Mouse (Mus musculus): ENCODE results near the gene Slc12a8. TPM values are rescaled to one million over a fixed set of nuclear protein-coding genes. Genes with fewer than 3 reads are reported as not detected.

The Slc12a8 gene
- polyA plus RNA-seq, 2 experiments from 2014 or later: 5.0 to 7.0 TPM

- ATAC-seq: no peak
Measured at GRCm38 (mm10) chr16:33704289-33704688, 187.2 kb downstream of the Slc12a8 start.

DNA sequence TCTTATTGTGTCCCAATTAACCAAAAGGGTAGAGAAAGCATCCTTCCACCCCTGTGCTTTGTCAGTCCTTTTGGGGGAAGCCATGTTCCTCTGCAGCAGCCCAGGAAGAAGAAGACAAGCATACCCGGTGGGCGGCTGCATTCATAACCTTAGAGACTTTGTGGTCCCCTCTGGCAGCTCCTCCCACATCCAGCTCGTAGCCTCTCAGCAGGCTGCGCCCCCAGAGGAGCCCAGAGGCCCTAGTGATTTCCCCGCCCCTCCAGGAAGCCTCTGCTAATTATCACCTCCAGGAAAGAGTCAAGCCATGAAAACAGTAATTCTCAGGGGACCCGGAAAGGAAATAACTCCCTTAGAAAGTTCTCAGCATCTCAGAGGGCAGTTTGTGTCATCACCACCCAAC lies 188.1 kb downstream of the Slc12a8 start:
- ATAC-seq: no peak

GRCm38 (mm10) chr16:33706111-33706890 lies 189.2 kb downstream of the Slc12a8 start:
- no peak for ATAC-seq

GRCm38 (mm10) chr16:33708031-33708430 lies 190.9 kb downstream of the Slc12a8 start:
- peak; percentile 96 for ATAC-seq

- ATAC-seq: peak; percentile 15
Measured at GRCm38 (mm10) chr16:33708585-33709397, 191.7 kb downstream of the Slc12a8 start.

Other genes starting within 250 kb of the Slc12a8 start
- 10 to 100 TPM; 44.3 to 57.6 TPM for gene Zfp148, start 136.5 kb upstream of the Slc12a8 start, polyA plus RNA-seq (2017; shearing (Covaris generic))
- gene Heg1, start 167.0 kb downstream of the Slc12a8 start, polyA plus RNA-seq (2017; shearing (Covaris generic)): 10 to 100 TPM; 21.1 to 31.1 TPM